Mouse (Mus musculus): ENCODE measurements around the gene Vps37c.
A peak's percentile ranks its signal among the peaks of the same experiment; 100 is the strongest.

Gene Vps37c

GRCm38 (mm10) chr19:10747182-10747581 lies 58.6 kb downstream of the Vps37c start:
- DNase-seq, result no peak

GRCm38 (mm10) chr19:10747718-10748117 lies 59.2 kb downstream of the Vps37c start:
- no peak for DNase-seq

- peak; percentile 28 for DNase-seq
These were observed 60.0 kb downstream of the Vps37c start for GRCm38 (mm10) chr19:10748401-10749102.

- no peak for DNase-seq
These were observed 60.8 kb downstream of the Vps37c start for GRCm38 (mm10) chr19:10749295-10749694.

GRCm38 (mm10) chr19:10750161-10750560 lies 61.6 kb downstream of the Vps37c start:
- DNase-seq, result no peak

GRCm38 (mm10) chr19:10751607-10752006 lies 63.1 kb downstream of the Vps37c start:
- DNase-seq, result no peak

- DNase-seq, result no peak
These were observed 63.6 kb downstream of the Vps37c start for GRCm38 (mm10) chr19:10752106-10752505.

- no peak for DNase-seq
These were observed 64.1 kb downstream of the Vps37c start for GRCm38 (mm10) chr19:10752646-10753045.

GRCm38 (mm10) chr19:10757125-10757524 lies 68.6 kb downstream of the Vps37c start:
- DNase-seq, result no peak

- DNase-seq, result no peak
These were observed 69.0 kb downstream of the Vps37c start for GRCm38 (mm10) chr19:10757526-10757925.

GRCm38 (mm10) chr19:10758708-10759107 lies 70.2 kb downstream of the Vps37c start:
- no peak for DNase-seq

- no peak for DNase-seq
These were observed 71.0 kb downstream of the Vps37c start for GRCm38 (mm10) chr19:10759525-10759924.

- no peak for DNase-seq
These were observed 71.7 kb downstream of the Vps37c start for GRCm38 (mm10) chr19:10759983-10760831.

- no peak for DNase-seq
These were observed 73.4 kb downstream of the Vps37c start for GRCm38 (mm10) chr19:10761794-10762415.

GRCm38 (mm10) chr19:10762468-10762867 lies 73.9 kb downstream of the Vps37c start:
- no peak for DNase-seq

GRCm38 (mm10) chr19:10763381-10764031 lies 75.0 kb downstream of the Vps37c start:
- DNase-seq, result no peak

Data from retina, postnatal 1 day (tissue).